Comparison of ENCODE assay signal across 9 mouse cellular contexts in the genomic region with DNA sequence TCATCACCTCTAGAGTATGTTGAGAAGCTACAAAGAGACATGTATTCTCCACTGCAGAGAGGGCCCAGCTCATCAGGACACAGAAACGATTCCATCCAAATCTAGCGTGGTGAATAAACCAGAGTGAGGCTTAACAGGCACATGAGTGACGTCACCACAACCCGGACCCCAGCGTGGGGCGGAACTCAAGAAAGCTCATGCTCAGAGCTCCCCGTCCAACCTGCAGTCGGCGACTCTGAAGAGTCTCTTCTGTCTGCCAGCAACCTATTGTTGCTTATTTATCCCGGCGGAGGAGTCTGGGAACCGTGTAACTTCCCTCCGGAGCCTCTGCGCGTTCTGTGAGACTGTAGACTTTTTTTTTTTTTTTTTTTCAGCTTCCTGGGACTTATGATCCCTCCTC. TPM values are rescaled to one million over a fixed set of nuclear protein-coding genes. Genes with fewer than 3 reads are reported as not detected.
DNase-seq lines count a peak whose midpoint lies in the region; ATAC-seq and TF ChIP-seq lines count a peak whose summit lies in the region.
"Had no signal": no experiment of that assay in that cellular context is flagged by ENCODE, and none has a peak within 500 bp of the region (broad histone marks: within the 10 kb centered on the region; RNA-seq: fewer than 3 reads in every experiment).

No protein-coding gene starts in this region.

- no peak overlapping the region for H3K27ac ChIP-seq in forebrain, embryonic 15.5 days (replicated peaks)
- H3K27ac ChIP-seq in intestine, embryonic 14.5 days (ENCODE audit: low read depth) = no peak overlapping the region
- H3K27ac ChIP-seq in liver, postnatal 0 days (ENCODE audit: low read depth) = no peak overlapping the region

- H3K27me3 ChIP-seq in forebrain, embryonic 15.5 days = no peaks in the 10 kb centered on the region
- 0 out of 2 replicates have a peak, but pooled peaks cover 5% of the 10 kb centered on the region for H3K27me3 ChIP-seq in intestine, embryonic 14.5 days (replicated peaks; ENCODE audit: control insufficient read depth, insufficient read depth, low read length)
- no peaks in the 10 kb centered on the region for H3K27me3 ChIP-seq in liver, postnatal 0 days (ENCODE audit: insufficient read depth, low read length)
- H3K27me3 ChIP-seq: Patski had no signal

- WGBS in forebrain, embryonic 15.5 days = 7% methylated on average over 15 of the region's 15 CpGs
- WGBS in intestine, embryonic 14.5 days = 6% methylated on average over 15 of the region's 15 CpGs
- 10% methylated on average over 15 of the region's 15 CpGs for WGBS in liver, postnatal 0 days (ENCODE audit: insufficient replicate concordance)

- no peak for TF ChIP-seq EP300 in liver, postnatal 0 days (IDR thresholded peaks at IDR 0.05; ENCODE audit: low read depth)

- peak; percentile 9 for DNase-seq in gastrocnemius, postnatal 10 days
- DNase-seq in gastrocnemius, adult 8-10 months (ENCODE audit: low spot score in 2 of 2) = no peak
- peak; percentile 81 for DNase-seq in brain, embryonic 14.5 days (ENCODE audit: low read depth)
- peak; percentile 81 for DNase-seq in intestine, embryonic 14.5 days (ENCODE audit: low spot score)
- DNase-seq in liver, postnatal 0 days = peak; percentile 44
- DNase-seq in MN1 (ENCODE audit: low spot score) = no peak

- TF ChIP-seq POLR2A in brain, embryonic 14.5 days (IDR thresholded peaks at IDR 0.05; ENCODE audit: borderline replicate concordance, extremely low read depth, insufficient read depth, insufficient read length, poor library complexity, severe bottlenecking) = no peak

- peak; percentile 75 for ATAC-seq in forebrain, embryonic 15.5 days (replicated peaks)
- peak; percentile 32; the same call in 1 of the 2 replicates for ATAC-seq in intestine, embryonic 14.5 days (replicated peaks; ENCODE audit: low FRiP score, low TSS enrichment, low read depth)
- peak; percentile 14; the same call in 1 of the 2 replicates for ATAC-seq in liver, postnatal 0 days
- ATAC-seq in neutrophil, adult 5-6 weeks (ENCODE audit: extremely low read depth, insufficient number of reproducible peaks, low FRiP score, poor library complexity, severe bottlenecking) = peak; percentile 47; the same call in 1 of the 2 replicates
- ATAC-seq: Patski had no signal

- peak overlapping the region; percentile 50 for H3K4me2 ChIP-seq in forebrain, embryonic 15.5 days (replicated peaks)
- peak overlapping the region; percentile 54 for H3K4me2 ChIP-seq in intestine, embryonic 14.5 days (ENCODE audit: low read length)
- peak overlapping the region; percentile 78 for H3K4me2 ChIP-seq in liver, postnatal 0 days (ENCODE audit: low read depth, low read length)

- no peak for TF ChIP-seq CTCF in brain, embryonic 14.5 days (IDR thresholded peaks at IDR 0.05; ENCODE audit: borderline replicate concordance, extremely low read depth, insufficient read depth, insufficient read length)
- TF ChIP-seq CTCF in liver, postnatal 0 days (IDR thresholded peaks at IDR 0.05; ENCODE audit: low read depth) = no peak

- H3K9me3 ChIP-seq in forebrain, embryonic 15.5 days = no peaks in the 10 kb centered on the region
- H3K9me3 ChIP-seq in intestine, embryonic 14.5 days (ENCODE audit: control insufficient read depth, low read length) = no peaks in the 10 kb centered on the region
- no peaks in the 10 kb centered on the region for H3K9me3 ChIP-seq in liver, postnatal 0 days (ENCODE audit: low read length)

- no peaks in the 10 kb centered on the region for H3K36me3 ChIP-seq in forebrain, embryonic 15.5 days
- H3K36me3 ChIP-seq in intestine, embryonic 14.5 days (ENCODE audit: control insufficient read depth, insufficient read depth, low read length) = 0 out of 2 replicates have a peak, but pooled peaks cover 5% of the 10 kb centered on the region
- H3K36me3 ChIP-seq in liver, postnatal 0 days (replicated peaks; ENCODE audit: insufficient read depth, low read length) = no peaks in the 10 kb centered on the region

- peaks cover 19% of the 10 kb centered on the region for H3K4me1 ChIP-seq in forebrain, embryonic 15.5 days
- H3K4me1 ChIP-seq in intestine, embryonic 14.5 days (replicated peaks; ENCODE audit: control insufficient read depth, insufficient read depth, low read length) = peaks cover 11% of the 10 kb centered on the region
- H3K4me1 ChIP-seq in liver, postnatal 0 days (ENCODE audit: insufficient read depth) = peaks cover 9% of the 10 kb centered on the region

- H3K4me3 ChIP-seq in forebrain, embryonic 15.5 days = peak overlapping the region; percentile 30
- peak overlapping the region; percentile 33 for H3K4me3 ChIP-seq in intestine, embryonic 14.5 days (ENCODE audit: low read depth, low read length)
- peak overlapping the region; percentile 38 for H3K4me3 ChIP-seq in liver, postnatal 0 days (ENCODE audit: low read depth, low read length)

- peak overlapping the region; percentile 9 for H3K9ac ChIP-seq in forebrain, embryonic 15.5 days (replicated peaks)
- peak overlapping the region; percentile 27; the same call in 1 of the 2 replicates for H3K9ac ChIP-seq in intestine, embryonic 14.5 days (ENCODE audit: low read length)
- H3K9ac ChIP-seq in liver, postnatal 0 days (replicated peaks) = peak overlapping the region; percentile 48

RNA-seq across cellular contexts. Expression of gene Snapc1, which starts 11.4 kb away (rescaled TPM):
- 1 to 10 TPM; 5.3 to 8.2 TPM for total RNA-seq in gastrocnemius, postnatal 10 days (2021)
- 1 to 10 TPM; 3.2 to 6.3 (median 4.6) TPM for total RNA-seq in gastrocnemius, adult 8-10 months (2022)
- 33.4 and 34.1 TPM in 2 replicates for polyA plus RNA-seq in brain, embryonic 14.5 days (2012; rRNA removed)
- 40.4 and 41.6 TPM in 2 replicates for polyA plus RNA-seq in forebrain, embryonic 15.5 days (2015; fragmentation: Nextera tagmentation; extraction: Ambion mirVana)
- polyA plus RNA-seq in intestine, embryonic 14.5 days (2014; fragmentation: Nextera tagmentation; extraction: Ambion mirVana) = 14.6 and 20.2 TPM in 2 replicates
- 3.3 and 3.6 TPM in 2 replicates for polyA plus RNA-seq in liver, postnatal 0 days (2015; fragmentation: Nextera tagmentation; extraction: Ambion mirVana)
- total RNA-seq in neutrophil, adult 5-6 weeks (2017) = 18.7 and 25.3 TPM in 2 replicates

RNA-seq across cellular contexts. Expression of gene Gm49321, which starts 15.4 kb away (rescaled TPM):
- total RNA-seq in gastrocnemius, postnatal 10 days (2021) = 1 to 10 TPM; 1.3 to 3.4 TPM
- 1 to 10 TPM; 2.5 to 3.7 (median 3.3) TPM for total RNA-seq in gastrocnemius, adult 8-10 months (2022)
- polyA plus RNA-seq in brain, embryonic 14.5 days (2012; rRNA removed) = not detected in 2 replicates
- polyA plus RNA-seq in forebrain, embryonic 15.5 days (2015; fragmentation: Nextera tagmentation; extraction: Ambion mirVana) = 24.3 and 24.6 TPM in 2 replicates
- polyA plus RNA-seq in intestine, embryonic 14.5 days (2014; fragmentation: Nextera tagmentation; extraction: Ambion mirVana) = 9.4 and 12.8 TPM in 2 replicates
- polyA plus RNA-seq in liver, postnatal 0 days (2015; fragmentation: Nextera tagmentation; extraction: Ambion mirVana) = 1.8 and 1.9 TPM in 2 replicates
- not detected in 2 replicates for total RNA-seq in neutrophil, adult 5-6 weeks (2017)

RNA-seq across cellular contexts. Expression of gene Syt16, which starts 44.6 kb away (rescaled TPM):
- total RNA-seq in gastrocnemius, postnatal 10 days (2021) = under 1 TPM; 0.09 to 0.16 TPM
- total RNA-seq in gastrocnemius, adult 8-10 months (2022) = not detected
- polyA plus RNA-seq in brain, embryonic 14.5 days (2012; rRNA removed) = 36.5 and 43.4 TPM in 2 replicates
- 55.0 and 66.8 TPM in 2 replicates for polyA plus RNA-seq in forebrain, embryonic 15.5 days (2015; fragmentation: Nextera tagmentation; extraction: Ambion mirVana)
- 1.8 and 1.9 TPM in 2 replicates for polyA plus RNA-seq in intestine, embryonic 14.5 days (2014; fragmentation: Nextera tagmentation; extraction: Ambion mirVana)
- not detected in 2 replicates for polyA plus RNA-seq in liver, postnatal 0 days (2015; fragmentation: Nextera tagmentation; extraction: Ambion mirVana)
- total RNA-seq in neutrophil, adult 5-6 weeks (2017) = not detected in 2 replicates
- polyA plus RNA-seq: Patski had no signal

RNA-seq across cellular contexts. Expression of gene Hif1a, which starts 51.7 kb away (rescaled TPM):
- total RNA-seq in gastrocnemius, postnatal 10 days (2021) = 10 to 100 TPM; 29.7 to 36.4 TPM
- total RNA-seq in gastrocnemius, adult 8-10 months (2022) = 10 to 100 TPM; 13.1 to 16.9 (median 13.7) TPM
- 69.2 and 73.1 TPM in 2 replicates for polyA plus RNA-seq in brain, embryonic 14.5 days (2012; rRNA removed)
- 88.3 and 89.2 TPM in 2 replicates for polyA plus RNA-seq in forebrain, embryonic 15.5 days (2015; fragmentation: Nextera tagmentation; extraction: Ambion mirVana)
- 79.3 and 82.6 TPM in 2 replicates for polyA plus RNA-seq in intestine, embryonic 14.5 days (2014; fragmentation: Nextera tagmentation; extraction: Ambion mirVana)
- 13.4 and 13.9 TPM in 2 replicates for polyA plus RNA-seq in liver, postnatal 0 days (2015; fragmentation: Nextera tagmentation; extraction: Ambion mirVana)
- total RNA-seq in neutrophil, adult 5-6 weeks (2017) = 120 and 135 TPM in 2 replicates

Comparison
In these comparisons a context has a peak if more than half of its experiments do, and no peak if none do; other contexts are left out.
1. DNase-seq: peak in gastrocnemius, postnatal 10 days (single experiment), brain, embryonic 14.5 days (single experiment), intestine, embryonic 14.5 days (single experiment) and liver, postnatal 0 days (single experiment); none in gastrocnemius, adult 8-10 months (0 of 2) and MN1 (single experiment).
2. ATAC-seq: peak in every context shown above with its lines; median percentile 75 in forebrain, embryonic 15.5 days; 47 in neutrophil, adult 5-6 weeks; 32 in intestine, embryonic 14.5 days; 14 in liver, postnatal 0 days.
3. RNA of gene Syt16, which starts 44.6 kb away (polyA plus RNA-seq): 55.0 to 66.8 TPM in forebrain, embryonic 15.5 days and 36.5 to 43.4 TPM in brain, embryonic 14.5 days; 1.8 to 1.9 TPM in intestine, embryonic 14.5 days and not detected in liver, postnatal 0 days; every median in the first group is over 10 times any median in the second.
4. Peak in every context shown above with its lines, with median percentiles within 50 percentile points of each other: H3K4me2 ChIP-seq, H3K4me3 ChIP-seq and H3K9ac ChIP-seq.